Comparison of ENCODE assay signal across 9 mouse cellular contexts in the genomic region with DNA sequence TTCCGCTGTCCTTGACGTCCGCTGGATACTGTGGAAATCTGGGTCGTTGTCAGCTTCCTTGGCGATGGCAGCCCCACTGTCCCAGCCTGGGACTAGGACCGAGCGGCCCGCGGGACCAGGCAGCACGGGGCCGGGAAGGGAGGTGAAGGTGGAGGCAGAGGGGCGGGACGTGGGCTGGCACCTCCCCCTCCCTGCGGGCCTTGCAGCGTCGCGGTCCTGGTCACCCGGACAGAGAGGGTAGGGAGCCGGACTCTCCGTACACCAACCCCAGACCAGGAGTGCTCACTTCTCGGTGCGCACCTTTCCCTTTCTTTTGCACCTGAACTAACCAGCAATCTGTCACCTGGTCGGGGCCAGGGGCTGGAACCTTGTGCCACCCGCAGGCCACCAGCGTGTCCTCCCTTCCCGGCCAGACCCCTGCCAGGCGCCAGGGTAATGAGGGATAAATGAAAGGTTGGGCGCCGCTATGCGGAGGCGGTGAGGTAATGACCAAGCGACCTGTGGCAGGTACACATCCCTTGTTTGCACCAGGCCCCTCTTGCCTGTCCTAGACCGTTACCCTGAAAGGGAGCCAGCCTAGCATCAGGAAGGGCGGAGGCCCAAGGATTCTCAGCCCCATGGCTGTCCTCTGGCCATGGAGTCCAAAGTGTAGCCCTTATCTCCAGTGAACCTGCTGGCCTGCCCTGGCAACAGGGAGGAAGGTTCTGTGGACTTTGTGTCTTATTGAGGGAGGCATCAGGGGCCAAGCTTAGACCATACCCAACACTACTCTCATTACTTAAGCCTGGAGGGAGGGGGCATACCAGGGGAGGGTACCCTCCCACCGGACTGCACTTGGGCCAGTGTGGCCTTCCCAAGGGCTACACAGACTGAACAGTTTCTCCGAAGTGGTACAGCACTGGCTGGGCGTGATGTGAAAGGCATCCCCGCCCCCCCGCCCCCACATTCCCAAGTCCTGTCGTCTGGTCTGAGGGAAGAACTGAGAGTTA. TPM values are rescaled to one million over a fixed set of nuclear protein-coding genes. Genes with fewer than 3 reads are reported as not detected.
A peak's percentile ranks its signal among the peaks of the same experiment; 100 is the strongest.
DNase-seq lines count a peak whose midpoint lies in the region; ATAC-seq and TF ChIP-seq lines count a peak whose summit lies in the region.
"Had no signal": no experiment of that assay in that cellular context is flagged by ENCODE, and none has a peak within 500 bp of the region (broad histone marks: within the 10 kb centered on the region; RNA-seq: fewer than 3 reads in every experiment).

Plekhg6 (minus strand) TSS at position 422 of the 989 bp plus-strand sequence.

- peak within 1 kb of the TSS; percentile 38 for H3K4me3 ChIP-seq in heart, embryonic 12.5 days
- H3K4me3 ChIP-seq in forebrain, embryonic 12.5 days (replicated peaks): peak within 1 kb of the TSS; percentile 34
- peak within 1 kb of the TSS; percentile 59 for H3K4me3 ChIP-seq in kidney, embryonic 16.5 days (ENCODE audit: low read length)
- H3K4me3 ChIP-seq in lung, postnatal 0 days (ENCODE audit: low read depth, low read length): peak within 1 kb of the TSS; percentile 28
- no peak within 1 kb of the TSS; the same call in 1 of the 2 replicates for H3K4me3 ChIP-seq in layer of hippocampus, adult 2 months

- peak within 1 kb of the TSS; percentile 68 for H3K4me2 ChIP-seq in heart, embryonic 12.5 days
- H3K4me2 ChIP-seq in forebrain, embryonic 12.5 days: peak within 1 kb of the TSS; percentile 57
- peak within 1 kb of the TSS; percentile 93 for H3K4me2 ChIP-seq in kidney, embryonic 16.5 days (replicated peaks; ENCODE audit: low read depth, low read length)
- peak within 1 kb of the TSS; percentile 63 for H3K4me2 ChIP-seq in lung, postnatal 0 days (replicated peaks; ENCODE audit: low read depth, low read length)

- H3K9ac ChIP-seq in heart, embryonic 12.5 days: 0 out of 2 replicates have a peak within 1 kb of the TSS, but pooled peaks have one; percentile 9
- no peak within 1 kb of the TSS for H3K9ac ChIP-seq in forebrain, embryonic 12.5 days
- peak within 1 kb of the TSS; percentile 66 for H3K9ac ChIP-seq in kidney, embryonic 16.5 days (replicated peaks; ENCODE audit: low read length)
- H3K9ac ChIP-seq in lung, postnatal 0 days (replicated peaks; ENCODE audit: low read depth): no peak within 1 kb of the TSS

- TF ChIP-seq CTCF in lung, postnatal 0 days (IDR thresholded peaks at IDR 0.05): peak; percentile 9; the same call in 1 of the 2 replicates
- TF ChIP-seq CTCF in layer of hippocampus, adult 2 months (conservative IDR thresholded peaks at IDR 0.05): no peak

- peaks cover 85% of the 10 kb centered on the region for H3K27me3 ChIP-seq in heart, embryonic 12.5 days (replicated peaks)
- peaks cover 68% of the 10 kb centered on the region for H3K27me3 ChIP-seq in forebrain, embryonic 12.5 days
- H3K27me3 ChIP-seq in kidney, embryonic 16.5 days (ENCODE audit: insufficient read depth, low read length): peaks cover 35% of the 10 kb centered on the region
- peaks cover 10% of the 10 kb centered on the region; the same call in 1 of the 2 replicates for H3K27me3 ChIP-seq in lung, postnatal 0 days (replicated peaks; ENCODE audit: insufficient read depth, low read length)

- no peak for DNase-seq in heart, postnatal 25 days (ENCODE audit: low spot score)
- DNase-seq in lung, postnatal 0 days (ENCODE audit: low spot score): peak; percentile 61
- no peak for DNase-seq in ovary, postnatal 10 days (ENCODE audit: low spot score)
- no peak for DNase-seq in layer of hippocampus, adult 2 months (ENCODE audit: low spot score in 2 of 2)
- DNase-seq in left cerebral cortex, postnatal 14 days (ENCODE audit: low spot score in 2 of 2): no peak

- peaks cover 25% of the 10 kb centered on the region for H3K4me1 ChIP-seq in heart, embryonic 12.5 days (replicated peaks)
- peaks cover 26% of the 10 kb centered on the region for H3K4me1 ChIP-seq in forebrain, embryonic 12.5 days
- H3K4me1 ChIP-seq in kidney, embryonic 16.5 days (ENCODE audit: insufficient read depth, low read length): peaks cover 40% of the 10 kb centered on the region
- peaks cover 16% of the 10 kb centered on the region; the same call in 1 of the 2 replicates for H3K4me1 ChIP-seq in lung, postnatal 0 days (ENCODE audit: insufficient read depth, low read depth, low read length)

- 9% methylated on average over 40 of the region's 40 CpGs for WGBS in heart, embryonic 12.5 days
- 10% methylated on average over 39 of the region's 40 CpGs for WGBS in forebrain, embryonic 12.5 days
- 9% methylated on average over 36 of the region's 40 CpGs for WGBS in kidney, embryonic 16.5 days
- 12% methylated on average over 35 of the region's 40 CpGs for WGBS in lung, postnatal 0 days

- no peak within 1 kb of the TSS for H3K27ac ChIP-seq in heart, embryonic 12.5 days (ENCODE audit: poor library complexity, severe bottlenecking)
- no peak within 1 kb of the TSS for H3K27ac ChIP-seq in forebrain, embryonic 12.5 days
- H3K27ac ChIP-seq in kidney, embryonic 16.5 days (ENCODE audit: low read length): peak within 1 kb of the TSS; percentile 28; the same call in 1 of the 2 replicates
- H3K27ac ChIP-seq in lung, postnatal 0 days (ENCODE audit: low read length): no peak within 1 kb of the TSS
- H3K27ac ChIP-seq in layer of hippocampus, adult 2 months: no peak within 1 kb of the TSS

- intact Hi-C loops in heart, postnatal 25 days (cut with DNase I): no loop called here
- intact Hi-C loops in left cerebral cortex, postnatal 14 days (cut with DNase I): no loop called here

- no peaks in the 10 kb centered on the region for H3K36me3 ChIP-seq in heart, embryonic 12.5 days
- H3K36me3 ChIP-seq in forebrain, embryonic 12.5 days (replicated peaks): no peaks in the 10 kb centered on the region
- H3K36me3 ChIP-seq in kidney, embryonic 16.5 days (ENCODE audit: insufficient read depth, low read length): peaks cover 2% of the 10 kb centered on the region; the same call in 1 of the 2 replicates
- H3K36me3 ChIP-seq in lung, postnatal 0 days (ENCODE audit: insufficient read depth, low read length): no peaks in the 10 kb centered on the region

- peak; percentile 31; the same call in 1 of the 2 replicates for ATAC-seq in heart, embryonic 12.5 days (ENCODE audit: insufficient number of reproducible peaks, low FRiP score)
- no peak for ATAC-seq in forebrain, embryonic 12.5 days (ENCODE audit: low FRiP score)
- peak; percentile 55 for ATAC-seq in kidney, embryonic 16.5 days (ENCODE audit: low FRiP score, low TSS enrichment)
- ATAC-seq in lung, postnatal 0 days: peak; percentile 76

- no peaks in the 10 kb centered on the region for H3K9me3 ChIP-seq in heart, embryonic 12.5 days (replicated peaks)
- H3K9me3 ChIP-seq in forebrain, embryonic 12.5 days: no peaks in the 10 kb centered on the region
- no peaks in the 10 kb centered on the region for H3K9me3 ChIP-seq in kidney, embryonic 16.5 days (ENCODE audit: low read length)
- no peaks in the 10 kb centered on the region for H3K9me3 ChIP-seq in lung, postnatal 0 days (ENCODE audit: low read length)

- no peak for TF ChIP-seq EP300 in lung, postnatal 0 days (IDR thresholded peaks at IDR 0.05)

RNA-seq across cellular contexts. Expression of gene Plekhg6, which starts in this region (rescaled TPM):
- polyA plus RNA-seq in heart, embryonic 12.5 days (2016; fragmentation: Nextera tagmentation; extraction: Ambion mirVana): not detected in 2 replicates
- not detected for total RNA-seq in heart, postnatal 25 days (2021)
- 0.05 and 0.09 TPM in 2 replicates for polyA plus RNA-seq in forebrain, embryonic 12.5 days (2016; fragmentation: Nextera tagmentation; extraction: Ambion mirVana)
- 4.9 and 6.0 TPM in 2 replicates for polyA plus RNA-seq in kidney, embryonic 16.5 days (2015; fragmentation: Nextera tagmentation; extraction: Ambion mirVana)
- polyA plus RNA-seq in lung, postnatal 0 days (2015; fragmentation: Nextera tagmentation; extraction: Ambion mirVana): 0.50 and 0.82 TPM in 2 replicates
- total RNA-seq in layer of hippocampus, adult 2 months (2021): under 1 TPM in 1 of 2 experiments, not detected in 1; 0.17 TPM
- under 1 TPM; 0.13 to 0.30 TPM for total RNA-seq in left cerebral cortex, postnatal 14 days (2021)
- total RNA-seq: MEL had no signal

Comparison
In these comparisons a context has a peak if more than half of its experiments do, and no peak if none do; other contexts are left out.
1. Peak in ATAC-seq, H3K4me3 ChIP-seq, H3K9ac ChIP-seq and H3K4me2 ChIP-seq in heart, embryonic 12.5 days; RNA of the gene not detected or under 1 TPM.
2. Peak in DNase-seq, ATAC-seq, H3K4me3 ChIP-seq and H3K4me2 ChIP-seq in lung, postnatal 0 days; RNA of the gene not detected or under 1 TPM.